Mouse (Mus musculus) hindbrain, embryonic 11.5 days (tissue): ENCODE results near the gene Coa3. TPM values are rescaled to one million over a fixed set of nuclear protein-coding genes. Genes with fewer than 3 reads are reported as not detected.

Experiments
- ATAC-seq: fragments of 200-750 bp; cut with Nextera tagmentation; 2 replicates; pipeline ENCODE4 v1.8.0; 2017; ENCODE audit warnings: mild to moderate bottlenecking, moderate TSS enrichment, moderate library complexity; ENCODE audit not compliant: low FRiP score
- DNase-seq: peaks from one replicate; pipeline ENCODE4 v3.0.0-alpha.2; 2015; ENCODE audit warnings: low spot score
- H3K27ac ChIP-seq: fragments of 300-500 bp; sonication (generic); 2 replicates; pipeline ENCODE4 v1.5.1; 2014; ENCODE audit warnings: mild to moderate bottlenecking, low read depth, low read length
- H3K27me3 ChIP-seq: fragments of 300-500 bp; sonication (generic); 2 replicates; pipeline ENCODE4 v1.6.1; 2014; ENCODE audit warnings: mild to moderate bottlenecking, low read length, moderate library complexity, mixed read lengths; ENCODE audit not compliant: control insufficient read depth, insufficient read depth
- H3K36me3 ChIP-seq: fragments of 300-500 bp; sonication (generic); 2 replicates; pipeline ENCODE4 v1.6.1; 2014; ENCODE audit warnings: mild to moderate bottlenecking, low read length, moderate library complexity, mixed read lengths; ENCODE audit not compliant: control insufficient read depth, insufficient read depth
- H3K4me1 ChIP-seq: fragments of 300-500 bp; sonication (generic); replicated peaks from 2 replicates; pipeline ENCODE4 v1.6.1; 2014; ENCODE audit warnings: low read length, mixed read lengths; ENCODE audit not compliant: control insufficient read depth, insufficient read depth
- H3K4me2 ChIP-seq: fragments of 300-500 bp; sonication (generic); replicated peaks from 2 replicates; pipeline ENCODE4 v1.6.1; 2014; ENCODE audit warnings: mild to moderate bottlenecking, low read depth, low read length
- H3K4me3 ChIP-seq: fragments of 300-500 bp; sonication (generic); 2 replicates; pipeline ENCODE4 v1.5.1; 2014; ENCODE audit warnings: low read depth, low read length
- H3K9ac ChIP-seq: fragments of 300-500 bp; sonication (generic); 2 replicates; pipeline ENCODE4 v1.6.1; 2014; ENCODE audit warnings: low read depth, low read length
- H3K9me3 ChIP-seq: fragments of 300-500 bp; sonication (generic); 2 replicates; pipeline ENCODE4 v1.6.1; 2016; ENCODE audit warnings: low read length; ENCODE audit not compliant: control insufficient read depth
- WGBS: fragments of 180-500 bp; shearing (Covaris S2); extraction: QIAGEN DNeasy Blood & Tissue Kit; methylation state at CpG from one replicate; pipeline ENCODE4 v1.1.7; 2014; 5-methylcytosine and 5-hydroxymethylcytosine counted together
- polyA plus RNA-seq: library from polyadenylated mRNA; unstranded; fragments of >200 nt; fragmentation: Nextera tagmentation; extraction: Ambion mirVana; gene quantifications from 2 replicates; pipeline ENCODE4 v1.2.1, GENCODE M21; 2014

Gene Coa3
- polyA plus RNA-seq, 1 experiment from 2014 or later = 213 TPM

DNA sequence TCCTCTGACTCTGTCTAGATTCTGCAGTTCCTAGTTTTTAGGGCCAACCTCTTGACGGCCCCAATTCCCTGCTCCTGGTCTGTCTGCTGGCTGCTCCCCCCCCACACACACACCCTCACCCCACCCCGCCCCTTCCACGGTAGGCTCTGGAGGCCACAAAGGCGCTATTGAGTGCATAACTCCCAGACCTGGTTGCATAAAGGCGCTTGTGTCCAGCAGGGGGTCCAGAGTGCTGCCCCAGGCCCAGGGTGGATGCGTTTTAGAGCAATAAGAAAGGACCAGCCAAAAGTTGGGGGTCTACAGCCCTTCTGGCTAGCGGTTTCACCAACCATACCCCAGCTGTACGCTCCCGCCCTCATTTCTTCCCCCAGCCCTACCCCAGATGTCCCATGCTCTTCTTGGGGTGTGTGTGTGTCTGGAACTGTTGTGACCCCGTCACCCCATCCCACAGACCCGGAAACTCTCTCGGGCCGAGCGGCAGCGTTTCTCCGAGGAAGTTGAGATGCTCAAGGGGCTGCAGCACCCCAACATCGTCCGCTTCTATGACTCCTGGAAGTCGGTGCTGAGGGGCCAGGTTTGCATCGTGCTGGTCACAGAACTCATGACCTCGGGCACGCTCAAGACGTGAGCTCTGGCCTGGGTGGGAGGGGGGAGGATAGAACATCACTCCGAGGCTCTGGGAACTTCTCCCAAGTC lies 16.5 kb downstream of the Coa3 start:
- Histone ChIP-seq H3K4me3 (peak overlapping the region; percentile 20; the same call in 1 of the 2 replicates), H3K9me3 (no peaks in the 10 kb centered on the region), H3K27ac (no peak overlapping the region), H3K4me1 (peaks cover 18% of the 10 kb centered on the region), H3K27me3 (peaks cover 41% of the 10 kb centered on the region), H3K4me2 (peak overlapping the region; percentile 17; the same call in 1 of the 2 replicates), H3K9ac (no peak overlapping the region), H3K36me3 (no peaks in the 10 kb centered on the region)
- ATAC-seq = no peak
- WGBS = 1% methylated on average over 24 of the region's 24 CpGs
- peak; percentile 49 for DNase-seq

DNA sequence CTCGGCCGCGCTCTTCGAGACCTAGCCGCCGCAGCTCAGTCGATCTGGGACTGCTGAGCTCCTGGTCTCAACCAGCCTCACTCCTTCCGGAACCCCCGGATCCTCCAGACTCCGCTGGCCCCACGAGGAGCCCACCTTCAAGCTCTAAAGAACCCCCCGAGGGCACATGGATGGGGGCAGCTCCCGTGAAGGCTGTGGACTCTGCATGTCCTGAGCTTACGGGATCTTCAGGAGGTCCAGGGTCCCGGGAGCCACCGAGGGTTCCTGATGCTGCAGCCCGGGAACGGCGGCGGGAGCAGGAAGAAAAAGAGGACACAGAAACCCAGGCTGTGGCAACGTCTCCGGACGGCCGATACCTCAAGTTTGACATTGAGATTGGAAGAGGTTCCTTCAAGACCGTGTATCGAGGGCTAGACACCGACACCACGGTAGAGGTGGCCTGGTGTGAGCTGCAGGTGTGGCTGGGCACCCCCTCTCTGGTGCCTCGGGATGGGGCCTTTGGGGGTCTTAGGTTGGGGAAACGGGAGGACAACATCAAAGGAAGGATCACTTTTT lies 18.0 kb downstream of the Coa3 start:
- peak overlapping the region; percentile 77 for H3K4me2 ChIP-seq
- H3K27me3 ChIP-seq = peaks cover 39% of the 10 kb centered on the region
- DNase-seq (peak; percentile 44), ATAC-seq (no peak)
- no peaks in the 10 kb centered on the region for H3K9me3 ChIP-seq
- H3K27ac ChIP-seq = no peak overlapping the region
- H3K9ac ChIP-seq = peak overlapping the region; percentile 53
- H3K4me3 ChIP-seq = peak overlapping the region; percentile 37
- no peaks in the 10 kb centered on the region for H3K36me3 ChIP-seq
- H3K4me1 ChIP-seq = peaks cover 18% of the 10 kb centered on the region
- WGBS = under 1% methylated on average over 30 of the region's 30 CpGs

DNA sequence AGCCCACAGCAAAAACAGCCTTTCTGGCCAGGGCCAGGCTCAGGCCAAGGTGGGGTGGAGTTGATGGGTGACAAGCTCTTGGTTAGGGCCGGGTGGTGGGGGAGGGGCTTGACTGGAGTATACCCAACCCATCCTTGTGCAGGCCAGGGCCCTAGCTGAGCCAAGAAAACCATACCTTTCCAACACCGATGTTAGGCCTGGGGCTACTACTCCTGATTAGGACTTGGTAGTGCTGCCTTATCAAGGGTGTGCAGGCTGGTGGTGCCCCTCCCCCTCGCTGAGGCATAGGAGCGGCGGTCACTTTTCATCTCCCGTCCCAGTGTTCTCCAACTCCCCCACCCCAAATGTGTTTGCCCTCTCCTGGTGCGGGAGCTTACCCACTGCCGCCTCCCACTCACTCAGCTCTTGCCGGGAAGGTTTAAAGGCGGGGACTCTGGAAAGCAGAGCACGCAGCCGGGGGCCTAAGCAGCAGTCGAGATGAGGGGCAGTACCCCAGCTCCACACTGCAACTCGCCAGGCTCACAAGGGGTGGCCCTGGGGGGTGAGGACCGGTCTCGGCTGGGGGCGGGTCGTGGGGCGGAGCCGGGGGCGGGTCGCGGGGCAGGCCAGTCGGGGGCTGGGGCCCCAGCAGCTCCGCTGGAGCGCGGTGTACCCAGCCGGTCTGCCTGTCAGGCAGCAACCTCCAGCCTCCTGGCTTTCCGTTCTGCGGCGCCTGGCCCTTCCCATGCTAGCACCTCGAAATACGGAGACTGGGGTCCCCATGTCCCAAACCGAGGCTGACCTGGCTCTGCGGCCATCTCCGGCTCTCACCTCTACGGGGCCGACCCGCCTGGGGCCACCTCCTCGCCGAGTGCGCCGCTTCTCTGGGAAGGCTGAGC lies 18.7 kb downstream of the Coa3 start, which contains the start of gene Wnk4:
Gene Wnk4 (plus strand): TSS at position 620 of the 878 bp plus-strand sequence.
- H3K4me1 ChIP-seq = peaks cover 18% of the 10 kb centered on the region
- peak within 1 kb of the TSS; percentile 77 for H3K4me2 ChIP-seq
- H3K27me3 ChIP-seq = peaks cover 37% of the 10 kb centered on the region
- peak within 1 kb of the TSS; percentile 53 for H3K9ac ChIP-seq
- WGBS = under 1% methylated on average over 29 of the region's 43 CpGs
- H3K9me3 ChIP-seq = no peaks in the 10 kb centered on the region
- peak; percentile 67 for ATAC-seq
- H3K36me3 ChIP-seq = no peaks in the 10 kb centered on the region
- peak within 1 kb of the TSS; percentile 61 for H3K27ac ChIP-seq
- peak; percentile 67 for DNase-seq
- peak within 1 kb of the TSS; percentile 37 for H3K4me3 ChIP-seq

DNA sequence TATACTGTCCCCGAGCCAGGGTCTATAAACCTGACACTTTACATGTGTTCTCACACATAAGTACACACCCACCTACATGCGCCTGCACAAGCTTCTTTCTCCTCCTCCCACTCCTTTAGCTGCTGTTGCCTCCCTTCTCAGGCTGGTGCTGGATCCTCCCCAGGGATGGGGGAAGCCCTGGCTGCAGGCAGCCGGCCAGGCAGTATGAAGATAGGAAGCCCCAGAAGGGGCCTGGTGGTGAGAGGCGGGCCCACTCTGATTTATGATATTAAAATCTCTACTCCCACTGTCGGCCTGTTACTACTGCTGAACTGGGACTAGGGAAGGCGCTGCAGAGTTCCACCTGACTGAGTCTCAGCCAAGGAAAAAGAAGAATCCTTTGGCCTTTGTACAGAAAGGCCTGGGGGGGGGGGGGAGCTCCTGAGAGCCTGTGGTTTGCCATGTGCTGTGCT lies 19.6 kb downstream of the Coa3 start:
- Histone ChIP-seq H3K9me3 (no peaks in the 10 kb centered on the region), H3K4me1 (peaks cover 18% of the 10 kb centered on the region), H3K27ac (peak overlapping the region; percentile 61; the same call in 1 of the 2 replicates), H3K9ac (0 out of 2 replicates have a peak overlapping the region, but pooled peaks have one; percentile 53), H3K4me3 (no peak overlapping the region), H3K36me3 (no peaks in the 10 kb centered on the region), H3K4me2 (peak overlapping the region; percentile 77), H3K27me3 (peaks cover 31% of the 10 kb centered on the region)
- ATAC-seq (no peak), DNase-seq (no peak)
- WGBS = 54% methylated on average over 6 of the region's 6 CpGs

DNA sequence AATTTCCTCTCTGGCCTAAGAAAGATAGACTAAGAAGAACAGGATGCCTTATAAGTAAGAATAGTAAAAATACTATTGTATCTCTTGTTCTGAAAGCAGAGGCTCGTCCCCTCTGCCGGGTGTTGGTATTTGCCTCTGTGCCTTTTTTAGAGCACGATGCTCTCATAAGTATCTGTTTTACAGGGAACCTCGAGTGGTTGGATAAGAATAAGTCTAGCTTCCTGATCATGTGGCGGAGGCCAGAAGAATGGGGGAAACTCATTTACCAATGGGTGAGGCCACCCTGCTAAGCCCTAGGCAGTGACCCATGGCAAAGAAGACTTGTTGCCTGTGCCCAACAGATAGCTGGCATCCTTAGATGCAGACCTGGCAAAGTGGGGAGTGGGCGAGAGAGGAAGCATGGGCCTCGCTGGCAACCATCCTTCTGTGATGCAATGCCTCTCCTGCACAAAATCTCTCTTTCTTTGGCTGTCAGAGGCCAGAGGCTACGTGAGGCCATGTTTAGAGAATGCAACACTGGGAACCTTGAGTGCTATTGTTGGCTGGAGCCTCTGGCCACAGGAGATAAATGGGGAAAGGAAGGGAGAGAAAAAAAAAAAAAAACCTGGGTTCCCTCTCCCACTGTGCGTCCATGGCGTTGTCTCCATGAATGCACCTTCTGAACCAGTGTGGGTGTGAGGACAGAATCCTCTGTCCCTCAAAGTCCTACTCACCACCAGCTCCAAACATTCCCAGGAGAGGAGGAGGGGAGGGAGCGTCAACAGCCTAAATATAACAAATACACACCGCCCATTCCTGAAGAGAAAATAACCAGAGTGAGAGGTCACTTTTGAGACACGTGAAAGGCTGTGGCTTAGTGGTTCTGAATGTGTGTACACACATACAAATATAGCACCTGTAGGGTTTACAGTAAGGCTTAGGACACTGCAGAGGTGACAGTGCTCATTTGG lies 22.8 kb downstream of the Coa3 start:
- ATAC-seq = no peak
- no peak overlapping the region for H3K4me3 ChIP-seq
- no peak overlapping the region for H3K9ac ChIP-seq
- no peak overlapping the region for H3K4me2 ChIP-seq
- no peaks in the 10 kb centered on the region for H3K9me3 ChIP-seq
- H3K27me3 ChIP-seq = 0 out of 2 replicates have a peak, but pooled peaks cover 2% of the 10 kb centered on the region
- DNase-seq = no peak
- H3K4me1 ChIP-seq = peaks cover 14% of the 10 kb centered on the region
- no peak overlapping the region for H3K27ac ChIP-seq
- H3K36me3 ChIP-seq = no peaks in the 10 kb centered on the region
- WGBS = 93% methylated on average over 13 of the region's 13 CpGs

DNA sequence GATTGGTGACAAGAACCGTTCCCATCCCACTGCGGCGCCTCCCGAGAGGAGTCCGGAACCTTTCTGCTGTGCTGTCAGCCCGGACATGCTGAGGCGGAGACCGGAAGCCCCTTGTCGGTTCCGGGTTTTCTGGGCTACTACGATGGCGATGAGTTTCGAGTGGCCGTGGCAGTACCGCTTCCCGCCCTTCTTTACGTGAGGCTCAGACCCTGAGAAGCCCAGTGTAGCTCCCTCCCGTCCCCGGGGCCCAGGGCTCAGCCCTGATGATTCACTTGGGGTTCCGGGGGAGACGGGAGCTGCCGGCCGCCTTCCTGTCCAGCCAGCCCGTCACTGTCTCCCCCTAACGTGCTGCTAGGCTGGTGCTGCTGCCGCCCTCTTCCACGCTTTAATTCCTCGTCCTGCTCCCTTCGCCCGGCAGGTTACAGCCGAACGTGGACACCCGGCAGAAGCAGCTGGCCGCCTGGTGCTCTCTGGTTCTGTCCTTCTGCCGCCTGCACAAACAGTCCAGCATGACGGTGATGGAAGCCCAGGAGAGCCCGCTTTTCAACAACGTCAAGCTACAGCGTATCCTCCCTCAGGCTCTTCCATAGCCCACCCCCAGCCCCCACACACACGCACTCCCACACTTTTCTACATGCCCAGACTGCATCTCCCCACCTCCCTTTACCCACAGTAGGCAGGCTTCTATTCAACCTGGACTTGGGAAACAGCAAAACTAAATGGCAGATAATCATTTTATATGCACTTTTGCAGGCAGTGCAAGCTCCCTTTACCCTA lies 25.1 kb downstream of the Coa3 start, which contains the start of gene Vps25:
Gene Vps25 (plus strand): TSS at position 95 of the 777 bp plus-strand sequence.
- ATAC-seq = 0 out of 2 replicates have a peak, but pooled peaks have one; percentile 45

DNA sequence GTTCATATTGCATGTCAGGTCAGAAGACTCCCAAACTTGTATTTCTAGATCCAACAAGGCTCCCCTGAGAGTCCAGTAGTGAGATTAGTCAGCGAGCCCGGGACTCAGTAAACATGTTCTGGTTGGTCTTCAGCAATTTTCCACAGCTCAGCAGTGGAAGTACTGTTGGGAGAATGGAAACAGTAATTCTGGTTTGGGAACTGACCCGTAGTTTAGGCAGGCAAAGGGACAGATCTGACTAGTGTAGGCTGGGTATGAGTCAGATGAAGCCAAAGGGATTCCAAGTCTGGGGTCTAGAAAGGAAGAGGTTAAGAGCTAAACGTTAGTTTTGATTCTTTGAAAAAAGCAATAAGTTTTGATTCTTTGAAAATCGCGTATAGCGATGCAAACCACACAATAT lies 26.0 kb downstream of the Coa3 start:
- Histone ChIP-seq H3K36me3 (no peaks in the 10 kb centered on the region), H3K4me1 (peaks cover 3% of the 10 kb centered on the region; the same call in 1 of the 2 replicates), H3K9ac (peak overlapping the region; percentile 93), H3K27ac (peak overlapping the region; percentile 87), H3K27me3 (peaks cover under 1% of the 10 kb centered on the region), H3K4me2 (peak overlapping the region; percentile 86), H3K4me3 (peak overlapping the region; percentile 78), H3K9me3 (no peaks in the 10 kb centered on the region)
- ATAC-seq (no peak), DNase-seq (peak; percentile 47)
- WGBS = 13% methylated on average over 7 of the region's 7 CpGs

More for the DNA sequence above, 25.1 kb downstream of the Coa3 start, which contains the start of gene Vps25:
- Histone ChIP-seq H3K4me1 (peaks cover 4% of the 10 kb centered on the region; the same call in 1 of the 2 replicates), H3K27me3 (no peaks in the 10 kb centered on the region), H3K27ac (peak within 1 kb of the TSS; percentile 87), H3K9ac (peak within 1 kb of the TSS; percentile 93), H3K36me3 (no peaks in the 10 kb centered on the region), H3K4me2 (peak within 1 kb of the TSS; percentile 86), H3K4me3 (peak within 1 kb of the TSS; percentile 78), H3K9me3 (no peaks in the 10 kb centered on the region)
- peak; percentile 91 for DNase-seq
- under 1% methylated on average over 40 of the region's 40 CpGs for WGBS
